Mouse (Mus musculus) limb, embryonic 12.5 days (tissue): ENCODE measurements around the gene Ociad2. TPM values are rescaled to one million over a fixed set of nuclear protein-coding genes. Genes with fewer than 3 reads are reported as not detected.

ENCODE experiments used
- ATAC-seq: fragments of 200-750 bp; cut with Nextera tagmentation; 2 replicates; pipeline ENCODE4 v1.8.0; 2017; ENCODE audit warnings: low read depth, moderate TSS enrichment; ENCODE audit not compliant: insufficient number of reproducible peaks, insufficient read depth, low FRiP score, low TSS enrichment
- H3K27ac ChIP-seq: fragments of 300-500 bp; sonication (generic); 2 replicates; pipeline ENCODE4 v1.5.1; 2016; ENCODE audit warnings: mild to moderate bottlenecking, moderate library complexity
- H3K27me3 ChIP-seq: fragments of 300-500 bp; sonication (generic); 2 replicates; pipeline ENCODE4 v1.6.1; 2016; ENCODE audit warnings: mild to moderate bottlenecking, moderate library complexity
- H3K36me3 ChIP-seq: fragments of 300-500 bp; sonication (generic); 2 replicates; pipeline ENCODE4 v1.6.1; 2016; ENCODE audit warnings: mild to moderate bottlenecking, moderate library complexity
- H3K4me1 ChIP-seq: fragments of 300-500 bp; sonication (generic); replicated peaks from 2 replicates; pipeline ENCODE4 v1.6.1; 2016
- H3K4me2 ChIP-seq: fragments of 300-500 bp; sonication (generic); 2 replicates; pipeline ENCODE4 v1.6.1; 2016; ENCODE audit warnings: mild to moderate bottlenecking, moderate library complexity
- H3K4me3 ChIP-seq: fragments of 300-500 bp; sonication (generic); replicated peaks from 2 replicates; pipeline ENCODE4 v1.5.1; 2016; ENCODE audit warnings: mild to moderate bottlenecking
- H3K9ac ChIP-seq: fragments of 300-500 bp; sonication (generic); replicated peaks from 2 replicates; pipeline ENCODE4 v1.6.1; 2016; ENCODE audit warnings: mild to moderate bottlenecking, moderate library complexity
- H3K9me3 ChIP-seq: fragments of 300-500 bp; sonication (generic); 2 replicates; pipeline ENCODE4 v1.6.1; 2016; ENCODE audit warnings: mild to moderate bottlenecking, moderate library complexity
- WGBS: fragments of 180-500 bp; shearing (Covaris S2); methylation state at CpG from one replicate; pipeline ENCODE4 v1.1.7; 2016; 5-methylcytosine and 5-hydroxymethylcytosine counted together
- polyA plus RNA-seq: library from polyadenylated mRNA; unstranded; fragments of >200 nt; fragmentation: Nextera tagmentation; extraction: Ambion mirVana; gene quantifications from 2 replicates; pipeline ENCODE4 v1.2.1, GENCODE M21; 2016

Ociad2 gene
- polyA plus RNA-seq, 1 experiment from 2014 or later, result 9.4 TPM

DNA sequence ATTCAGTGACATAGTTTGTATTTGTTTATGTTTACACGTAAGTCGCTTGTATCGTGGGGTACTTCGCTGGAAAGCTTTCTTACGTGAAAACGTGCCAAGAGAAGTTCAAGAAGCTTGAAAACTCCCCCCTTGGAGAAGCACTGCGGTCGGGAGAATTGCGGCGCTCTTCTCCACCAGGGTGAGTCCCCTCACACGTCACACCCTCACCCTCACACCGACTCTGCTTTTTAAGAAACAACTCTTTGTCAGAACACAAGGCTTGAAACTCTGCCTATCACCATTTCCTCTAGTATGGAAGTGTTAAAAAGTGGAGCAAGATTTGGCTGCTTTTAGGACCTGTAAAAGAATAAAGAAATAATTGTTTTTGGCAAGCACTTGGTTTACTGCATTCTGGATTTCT lies 36.3 kb downstream of the Ociad2 start:
- Histone ChIP-seq H3K9ac (no peak overlapping the region), H3K27ac (no peak overlapping the region), H3K4me3 (no peak overlapping the region), H3K27me3 (no peaks in the 10 kb centered on the region), H3K9me3 (no peaks in the 10 kb centered on the region), H3K4me1 (no peaks in the 10 kb centered on the region), H3K36me3 (peaks cover 83% of the 10 kb centered on the region), H3K4me2 (no peak overlapping the region)
- 86% methylated on average over 12 of the region's 12 CpGs for WGBS
- no peak for ATAC-seq

- ATAC-seq, result no peak
- peaks cover 76% of the 10 kb centered on the region for H3K36me3 ChIP-seq
Measured at GRCm38 (mm10) chr5:73301601-73302307, 39.1 kb downstream of the Ociad2 start.

DNA sequence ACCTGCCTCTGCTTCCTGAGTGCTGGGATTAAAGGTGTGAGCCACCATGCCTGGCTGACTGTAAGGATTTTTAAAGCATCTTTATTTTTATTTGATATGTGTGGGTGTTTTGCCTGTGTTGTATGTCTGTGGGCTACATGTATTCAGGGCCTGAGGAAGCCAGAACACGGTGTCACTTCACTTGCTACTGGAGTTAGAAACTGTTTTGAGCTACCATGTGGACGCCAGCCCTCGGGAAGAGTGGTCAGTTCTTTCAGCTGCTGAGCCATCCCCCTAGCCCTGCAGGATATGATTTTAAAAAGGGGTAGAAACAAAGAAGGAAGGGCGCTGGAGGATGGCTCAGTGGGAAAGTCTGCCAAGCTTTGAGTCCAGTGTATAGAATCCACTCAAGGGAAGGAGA lies 44.9 kb downstream of the Ociad2 start:
- no peak for ATAC-seq
- H3K36me3 ChIP-seq, result peaks cover 47% of the 10 kb centered on the region
- H3K4me3 ChIP-seq, result no peak overlapping the region
- H3K9me3 ChIP-seq, result no peaks in the 10 kb centered on the region
- no peak overlapping the region for H3K9ac ChIP-seq
- WGBS, result 90% methylated on average over 4 of the region's 4 CpGs
- H3K27me3 ChIP-seq, result no peaks in the 10 kb centered on the region
- no peak overlapping the region for H3K4me2 ChIP-seq
- H3K4me1 ChIP-seq, result peaks cover 8% of the 10 kb centered on the region
- no peak overlapping the region for H3K27ac ChIP-seq

More at GRCm38 (mm10) chr5:73301601-73302307, 39.1 kb downstream of the Ociad2 start:
- no peak overlapping the region for H3K9ac ChIP-seq
- H3K4me2 ChIP-seq, result no peak overlapping the region
- WGBS, result 84% methylated on average over 7 of the region's 7 CpGs
- no peaks in the 10 kb centered on the region for H3K27me3 ChIP-seq
- no peaks in the 10 kb centered on the region for H3K4me1 ChIP-seq
- H3K4me3 ChIP-seq, result no peak overlapping the region
- H3K27ac ChIP-seq, result no peak overlapping the region
- H3K9me3 ChIP-seq, result no peaks in the 10 kb centered on the region

DNA sequence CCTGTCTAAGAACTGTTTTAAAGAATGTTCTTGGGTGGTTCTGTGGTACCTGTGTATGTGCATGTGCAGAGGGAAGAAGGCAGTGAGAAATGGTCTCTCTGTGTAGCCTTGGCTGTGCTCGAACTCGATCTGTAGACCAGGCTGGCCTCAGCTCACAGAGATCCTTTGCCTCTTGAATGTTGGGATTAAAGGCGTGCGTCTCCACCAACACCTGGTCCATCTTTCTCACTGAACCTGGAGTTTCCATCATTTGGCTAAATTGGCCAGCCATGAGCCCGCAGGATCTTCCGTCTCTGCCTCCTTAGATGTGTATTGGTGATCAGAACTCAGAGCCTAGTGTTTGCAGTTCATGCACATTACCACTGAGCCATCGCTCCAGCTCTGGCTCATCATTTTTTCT lies 45.8 kb downstream of the Ociad2 start:
- no peaks in the 10 kb centered on the region for H3K9me3 ChIP-seq
- no peak for ATAC-seq
- no peak overlapping the region for H3K4me2 ChIP-seq
- no peak overlapping the region for H3K27ac ChIP-seq
- no peaks in the 10 kb centered on the region for H3K27me3 ChIP-seq
- peaks cover 39% of the 10 kb centered on the region for H3K36me3 ChIP-seq
- H3K4me3 ChIP-seq, result no peak overlapping the region
- peaks cover 8% of the 10 kb centered on the region for H3K4me1 ChIP-seq
- WGBS, result 97% methylated on average over 7 of the region's 7 CpGs
- no peak overlapping the region for H3K9ac ChIP-seq

GRCm38 (mm10) chr5:73293458-73293827 lies 47.4 kb downstream of the Ociad2 start:
- H3K36me3 ChIP-seq, result peaks cover 29% of the 10 kb centered on the region
- no peak overlapping the region for H3K27ac ChIP-seq

DNA sequence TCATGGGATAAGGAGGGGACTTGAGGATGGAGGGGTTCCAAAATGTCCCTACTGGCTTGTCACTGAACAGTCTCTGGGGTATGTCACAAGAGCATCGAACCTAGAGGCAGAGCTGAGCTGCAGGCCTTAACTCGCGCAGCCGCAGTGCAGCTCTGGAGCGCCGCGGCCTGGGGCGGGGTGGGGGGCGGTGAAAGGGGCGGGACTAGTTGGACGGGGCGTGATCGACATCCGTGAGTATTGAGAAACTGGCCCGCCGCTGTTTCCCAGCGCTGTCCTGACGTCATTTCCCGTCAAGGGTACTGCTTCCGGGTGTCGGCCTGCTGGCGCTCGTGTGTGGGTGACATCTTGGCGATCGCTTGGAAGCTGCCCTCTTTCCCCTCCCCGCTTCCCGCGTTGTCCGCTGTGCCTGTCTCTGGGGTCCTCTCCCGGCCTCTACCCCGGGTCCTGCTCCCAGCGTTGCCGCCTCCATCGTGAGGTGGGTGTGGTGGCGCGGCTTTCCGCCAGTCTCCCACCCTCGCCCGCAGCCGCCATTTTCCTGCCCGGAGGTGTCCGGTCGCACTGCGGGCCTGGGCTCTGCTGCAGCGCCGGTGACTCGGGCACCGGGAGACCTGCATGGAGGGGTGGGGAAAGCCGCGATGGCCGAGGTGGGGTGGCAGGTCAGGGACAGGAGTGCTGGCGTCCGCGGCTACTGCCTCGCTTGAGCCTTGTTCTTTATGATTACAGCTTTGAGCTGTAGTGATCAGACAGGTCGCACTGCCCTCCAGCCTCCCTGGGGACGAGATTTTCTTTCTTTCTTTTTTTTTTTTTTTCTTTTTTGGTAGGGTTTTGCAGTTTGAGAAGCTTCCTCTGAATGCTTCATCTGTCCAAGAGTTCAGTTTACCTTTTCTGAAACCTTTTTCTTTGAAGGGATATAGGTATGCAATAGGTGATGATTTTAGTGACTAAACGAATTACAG lies 48.0 kb downstream of the Ociad2 start, which contains the start of gene Ociad1:
Ociad1 (plus strand) TSS at position 283 of the 956 bp plus-strand sequence.
- Histone ChIP-seq H3K27ac (peak within 1 kb of the TSS; percentile 93), H3K36me3 (peaks cover 24% of the 10 kb centered on the region), H3K4me3 (peak within 1 kb of the TSS; percentile 93), H3K4me1 (peaks cover 8% of the 10 kb centered on the region), H3K9ac (peak within 1 kb of the TSS; percentile 87), H3K27me3 (no peaks in the 10 kb centered on the region), H3K4me2 (peak within 1 kb of the TSS; percentile 68), H3K9me3 (no peaks in the 10 kb centered on the region)
- WGBS, result under 1% methylated on average over 57 of the region's 58 CpGs
- ATAC-seq, result peak; percentile 98

More at GRCm38 (mm10) chr5:73293458-73293827, 47.4 kb downstream of the Ociad2 start:
- H3K9me3 ChIP-seq, result no peaks in the 10 kb centered on the region
- peak overlapping the region; percentile 68 for H3K4me2 ChIP-seq
- 15% methylated on average over 8 of the region's 8 CpGs for WGBS
- peaks cover 8% of the 10 kb centered on the region for H3K4me1 ChIP-seq
- no peaks in the 10 kb centered on the region for H3K27me3 ChIP-seq
- peak overlapping the region; percentile 93 for H3K4me3 ChIP-seq
- H3K9ac ChIP-seq, result peak overlapping the region; percentile 87
- no peak for ATAC-seq

GRCm38 (mm10) chr5:73289900-73290299 lies 50.9 kb downstream of the Ociad2 start:
- H3K4me3 ChIP-seq, result no peak overlapping the region
- peaks cover 5% of the 10 kb centered on the region for H3K4me1 ChIP-seq
- 67% methylated on average over 2 of the region's 2 CpGs for WGBS
- ATAC-seq, result no peak
- no peak overlapping the region for H3K4me2 ChIP-seq
- no peaks in the 10 kb centered on the region for H3K9me3 ChIP-seq
- H3K36me3 ChIP-seq, result peaks cover 2% of the 10 kb centered on the region
- H3K9ac ChIP-seq, result no peak overlapping the region
- no peaks in the 10 kb centered on the region for H3K27me3 ChIP-seq
- no peak overlapping the region for H3K27ac ChIP-seq

DNA sequence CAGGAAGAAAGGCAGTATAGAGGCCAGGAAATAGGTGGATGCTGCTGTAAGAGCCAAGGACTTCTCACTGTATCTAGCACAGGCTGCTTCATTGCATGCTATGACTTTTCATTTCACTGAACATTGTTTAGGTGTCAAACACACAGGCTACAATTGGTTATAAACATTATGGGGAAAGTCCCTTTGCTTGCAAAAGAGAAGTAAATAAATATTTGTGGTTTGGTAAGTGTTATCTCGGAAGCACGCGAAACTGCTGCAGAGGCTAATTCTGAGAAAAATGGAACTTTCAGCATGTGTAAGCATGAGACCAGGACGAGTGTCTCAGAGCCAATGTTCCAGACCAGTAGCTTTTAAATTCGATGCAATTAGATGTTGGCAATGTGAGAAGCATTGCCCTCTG lies 54.2 kb downstream of the Ociad2 start:
- ATAC-seq, result no peak
- Histone ChIP-seq H3K36me3 (no peaks in the 10 kb centered on the region), H3K27ac (no peak overlapping the region), H3K9ac (no peak overlapping the region), H3K4me2 (no peak overlapping the region), H3K4me1 (no peaks in the 10 kb centered on the region), H3K27me3 (no peaks in the 10 kb centered on the region), H3K9me3 (no peaks in the 10 kb centered on the region), H3K4me3 (no peak overlapping the region)
- WGBS, result 88% methylated on average over 5 of the region's 5 CpGs

DNA sequence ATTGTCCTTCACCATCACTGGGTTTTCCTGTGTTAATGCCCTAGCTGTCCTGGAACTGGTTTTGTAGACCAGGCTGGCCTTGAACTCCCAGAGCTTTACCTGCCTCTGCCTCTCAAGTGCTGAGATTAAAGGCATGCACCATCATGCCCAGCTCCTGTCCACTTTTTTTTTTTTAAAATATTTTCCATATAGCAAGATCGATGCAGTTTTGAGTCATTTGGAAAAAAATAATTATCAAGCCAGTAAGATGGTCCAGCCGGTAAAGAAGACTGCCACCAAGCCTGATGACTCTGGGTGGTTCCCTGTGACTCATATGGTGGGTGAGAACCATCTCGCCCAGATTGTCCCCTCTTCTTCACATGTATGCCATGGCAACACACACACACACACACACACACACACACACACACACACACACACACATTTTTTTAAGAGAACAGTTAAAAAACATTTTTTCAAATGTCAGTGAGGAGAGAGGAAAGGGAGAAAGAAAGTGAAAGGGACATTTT lies 55.3 kb downstream of the Ociad2 start:
- no peak overlapping the region for H3K4me2 ChIP-seq
- no peaks in the 10 kb centered on the region for H3K9me3 ChIP-seq
- WGBS, result 92% methylated on average over 3 of the region's 3 CpGs
- no peaks in the 10 kb centered on the region for H3K36me3 ChIP-seq
- no peak for ATAC-seq
- H3K9ac ChIP-seq, result no peak overlapping the region
- H3K4me3 ChIP-seq, result no peak overlapping the region
- no peak overlapping the region for H3K27ac ChIP-seq
- H3K27me3 ChIP-seq, result no peaks in the 10 kb centered on the region
- H3K4me1 ChIP-seq, result no peaks in the 10 kb centered on the region

DNA sequence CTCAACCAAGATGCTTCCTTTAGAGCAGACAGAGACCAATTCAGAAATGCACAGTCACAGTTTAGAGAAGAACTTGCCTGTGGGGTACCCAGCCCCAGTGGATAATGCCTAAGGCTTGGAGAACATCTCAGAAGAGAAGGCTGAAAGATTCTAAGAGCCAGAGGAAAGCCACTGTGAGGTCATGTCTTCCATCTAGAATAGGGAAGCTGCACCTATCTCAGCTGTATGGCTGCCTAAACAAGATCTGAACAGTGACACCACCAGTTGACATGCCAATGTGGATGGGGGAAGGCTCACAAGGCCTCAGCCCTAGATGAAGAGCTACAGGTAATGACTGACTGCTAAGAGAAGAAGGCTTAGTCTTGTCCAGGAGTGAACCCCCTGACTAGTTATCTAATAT lies 56.8 kb downstream of the Ociad2 start:
- Histone ChIP-seq H3K9ac (no peak overlapping the region), H3K4me3 (no peak overlapping the region), H3K9me3 (no peaks in the 10 kb centered on the region), H3K4me1 (peaks cover 9% of the 10 kb centered on the region), H3K27me3 (no peaks in the 10 kb centered on the region), H3K36me3 (no peaks in the 10 kb centered on the region), H3K27ac (no peak overlapping the region), H3K4me2 (no peak overlapping the region)
- ATAC-seq, result no peak

GRCm38 (mm10) chr5:73280567-73280850 lies 60.3 kb downstream of the Ociad2 start:
- H3K4me1 ChIP-seq, result peaks cover 9% of the 10 kb centered on the region
- WGBS, result 67% methylated on average over 4 of the region's 4 CpGs
- H3K9me3 ChIP-seq, result no peaks in the 10 kb centered on the region
- H3K4me2 ChIP-seq, result no peak overlapping the region
- H3K27ac ChIP-seq, result no peak overlapping the region
- no peak for ATAC-seq
- no peaks in the 10 kb centered on the region for H3K36me3 ChIP-seq
- no peak overlapping the region for H3K9ac ChIP-seq
- no peaks in the 10 kb centered on the region for H3K27me3 ChIP-seq
- no peak overlapping the region for H3K4me3 ChIP-seq
